Mouse (Mus musculus) spleen, adult 18-20 months (tissue): ENCODE data around the gene Neurog1.

ENCODE experiments used
- DNase-seq, 2 experiments: peaks; one replicate each; pipeline ENCODE4 v3.0.0; 2022; ENCODE audit warnings: mixed read lengths in 2 of 2

Neurog1 gene

GRCm38 (mm10) chr13:56257469-56258153 lies 5.6 kb upstream of the Neurog1 start:
- no peak for DNase-seq

GRCm38 (mm10) chr13:56256716-56257299 lies 4.8 kb upstream of the Neurog1 start:
- DNase-seq, result no peak

GRCm38 (mm10) chr13:56253379-56253778 lies 1.4 kb upstream of the Neurog1 start:
- no peak for DNase-seq

- no peak for DNase-seq
These were observed 820 bp upstream of the Neurog1 start for GRCm38 (mm10) chr13:56252783-56253182.

- no peak for DNase-seq
These were observed 613 bp downstream of the Neurog1 start for GRCm38 (mm10) chr13:56251176-56251923.

GRCm38 (mm10) chr13:56250551-56251161 lies 1.3 kb downstream of the Neurog1 start:
- DNase-seq, result no peak

- no peak for DNase-seq
These were observed 2.2 kb downstream of the Neurog1 start for GRCm38 (mm10) chr13:56249593-56250341.

GRCm38 (mm10) chr13:56243104-56243503 lies 8.9 kb downstream of the Neurog1 start:
- DNase-seq, result no peak

GRCm38 (mm10) chr13:56240012-56240770 lies 11.8 kb downstream of the Neurog1 start:
- no peak for DNase-seq

GRCm38 (mm10) chr13:56237905-56238304 lies 14.1 kb downstream of the Neurog1 start:
- no peak for DNase-seq

GRCm38 (mm10) chr13:56236194-56236593 lies 15.8 kb downstream of the Neurog1 start:
- no peak for DNase-seq

- no peak for DNase-seq
These were observed 23.2 kb downstream of the Neurog1 start for GRCm38 (mm10) chr13:56228790-56229189.

GRCm38 (mm10) chr13:56226175-56226954 lies 25.6 kb downstream of the Neurog1 start:
- DNase-seq, result no peak

- DNase-seq, result no peak
These were observed 28.3 kb downstream of the Neurog1 start for GRCm38 (mm10) chr13:56223625-56224024.

GRCm38 (mm10) chr13:56222849-56223246 lies 29.1 kb downstream of the Neurog1 start:
- no peak for DNase-seq

GRCm38 (mm10) chr13:56221995-56222848 lies 29.7 kb downstream of the Neurog1 start:
- DNase-seq, result no peak

GRCm38 (mm10) chr13:56221129-56221910 lies 30.6 kb downstream of the Neurog1 start:
- no peak for DNase-seq

GRCm38 (mm10) chr13:56219254-56219653 lies 32.7 kb downstream of the Neurog1 start:
- DNase-seq, result no peak

GRCm38 (mm10) chr13:56216090-56216489 lies 35.9 kb downstream of the Neurog1 start:
- DNase-seq, result no peak
